Mouse (Mus musculus): ENCODE results near the gene Dnajb9. TPM values are rescaled to one million over a fixed set of nuclear protein-coding genes. Genes with fewer than 3 reads are reported as not detected.

Dnajb9 gene
- 39.0 and 45.3 TPM in 2 replicates for polyA plus RNA-seq (2015; fragmentation: Nextera tagmentation; extraction: Ambion mirVana)

DNA sequence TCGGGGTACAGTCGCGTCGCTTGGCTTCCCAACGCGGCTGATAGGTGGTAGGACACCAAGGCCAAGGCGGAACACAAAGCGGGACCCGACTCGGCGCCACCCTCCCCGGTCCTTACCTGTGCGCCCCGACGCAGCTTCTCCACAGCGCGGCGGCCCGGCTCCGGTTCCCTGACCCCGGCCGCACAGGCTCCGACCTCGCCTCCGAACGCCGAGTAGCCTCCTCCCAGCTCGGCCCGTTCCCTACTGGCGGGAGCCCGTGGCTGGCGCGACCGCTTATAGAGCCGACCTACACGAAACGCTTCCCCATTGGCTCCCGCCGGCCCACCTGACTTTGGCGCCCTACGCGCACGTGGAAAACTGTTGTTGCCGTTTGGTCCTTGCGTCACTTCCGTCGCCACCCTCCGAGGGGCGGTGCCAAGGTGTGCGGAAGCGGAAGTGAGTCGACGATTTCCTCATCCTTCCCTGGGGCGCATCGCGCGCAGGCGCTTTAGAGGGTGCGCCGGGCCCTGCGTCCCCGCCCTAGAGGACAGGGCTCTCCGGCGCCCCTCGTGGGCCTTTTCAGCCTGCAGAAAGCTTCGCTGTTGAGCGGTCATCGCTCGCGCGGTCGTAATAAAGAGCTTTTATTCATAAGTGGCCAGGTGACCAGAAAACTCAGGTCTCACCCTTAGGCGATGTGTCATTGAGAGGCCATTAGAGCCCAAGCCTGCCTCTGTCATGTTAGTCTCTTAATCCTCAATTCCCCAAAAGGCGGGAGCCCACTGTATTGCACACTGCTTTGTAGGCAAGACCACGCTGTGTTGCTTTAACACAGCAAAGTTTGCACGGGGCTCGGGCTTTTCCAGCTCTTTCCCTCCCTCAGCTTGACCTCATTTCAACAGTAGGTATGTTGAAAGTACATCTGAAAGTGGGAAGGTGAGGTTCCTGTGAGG lies at the start of gene Dnajb9:
Gene Dnajb9 (minus strand): TSS at position 503 of the 929 bp plus-strand sequence.
- peak; percentile 98 for ATAC-seq
- TF ChIP-seq CTCF (IDR thresholded peaks at IDR 0.05) (peak; percentile 82), EP300 (IDR thresholded peaks at IDR 0.05) (0 out of 2 replicates have a peak, but pooled peaks have one; percentile 34)

DNA sequence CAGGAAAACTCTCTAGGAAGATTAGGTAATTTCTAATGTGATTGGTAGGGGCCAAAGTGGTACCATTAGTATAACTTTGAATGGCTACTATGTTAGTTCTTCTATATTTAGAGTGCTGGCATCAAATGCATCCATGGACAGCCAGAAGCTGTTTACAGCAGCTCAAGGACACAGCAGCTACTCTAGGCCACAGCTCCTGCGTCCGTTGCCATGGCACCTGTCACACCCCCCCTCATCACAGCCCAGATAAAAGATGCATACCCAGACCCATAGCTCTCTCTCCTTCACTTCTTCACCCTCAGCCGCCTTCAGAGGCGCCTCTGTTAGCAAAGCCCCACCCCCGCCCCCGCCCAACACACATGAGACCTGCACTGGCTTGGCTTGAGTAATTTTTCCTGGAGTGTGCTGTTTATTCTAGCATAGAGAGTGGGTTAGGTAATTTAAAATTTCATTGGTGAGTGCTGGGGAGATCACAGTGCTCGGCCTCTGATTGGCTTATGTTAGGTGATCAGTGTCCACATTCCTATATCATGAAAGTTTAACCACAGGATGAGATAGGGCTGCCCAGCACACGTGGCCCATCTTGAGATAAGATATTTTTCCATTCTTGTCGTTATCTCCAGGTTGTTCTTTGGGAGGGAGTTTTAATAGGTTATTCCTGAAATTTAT lies 38.3 kb upstream of the Dnajb9 start:
- no peak overlapping the region for H3K27ac ChIP-seq (ENCODE audit: low read length)
- no peaks in the 10 kb centered on the region for H3K27me3 ChIP-seq (replicated peaks; ENCODE audit: insufficient read depth, low read length)
- no peak overlapping the region for H3K9ac ChIP-seq (replicated peaks; ENCODE audit: low read depth)
- no peaks in the 10 kb centered on the region for H3K4me1 ChIP-seq (ENCODE audit: insufficient read depth, low read depth, low read length)
- no peak overlapping the region for H3K4me3 ChIP-seq (ENCODE audit: low read depth, low read length)
- no peak overlapping the region for H3K4me2 ChIP-seq (replicated peaks; ENCODE audit: low read depth, low read length)
- DNase-seq (ENCODE audit: low spot score), result no peak
- 54% methylated on average over 9 of the region's 9 CpGs for WGBS
- TF ChIP-seq EP300 (IDR thresholded peaks at IDR 0.05), result no peak
- 0 out of 2 replicates have a peak, but pooled peaks have one; percentile 23 for ATAC-seq
- no peaks in the 10 kb centered on the region for H3K36me3 ChIP-seq (ENCODE audit: insufficient read depth, low read length)
- H3K9me3 ChIP-seq (ENCODE audit: low read length), result no peaks in the 10 kb centered on the region

More for the DNA sequence above, at the start of gene Dnajb9:
- H3K36me3 ChIP-seq (ENCODE audit: insufficient read depth, low read length), result no peaks in the 10 kb centered on the region
- peaks cover 5% of the 10 kb centered on the region; the same call in 1 of the 2 replicates for H3K4me1 ChIP-seq (ENCODE audit: insufficient read depth, low read depth, low read length)
- peak within 1 kb of the TSS; percentile 93 for H3K4me3 ChIP-seq (ENCODE audit: low read depth, low read length)
- peak; percentile 99 for DNase-seq (ENCODE audit: low spot score)
- peak within 1 kb of the TSS; percentile 69 for H3K4me2 ChIP-seq (replicated peaks; ENCODE audit: low read depth, low read length)
- H3K27me3 ChIP-seq (replicated peaks; ENCODE audit: insufficient read depth, low read length), result no peaks in the 10 kb centered on the region
- WGBS, result under 1% methylated on average over 64 of the region's 77 CpGs
- H3K9me3 ChIP-seq (ENCODE audit: low read length), result no peaks in the 10 kb centered on the region
- H3K9ac ChIP-seq (replicated peaks; ENCODE audit: low read depth), result peak within 1 kb of the TSS; percentile 96
- H3K27ac ChIP-seq (ENCODE audit: low read length), result peak within 1 kb of the TSS; percentile 95

DNA sequence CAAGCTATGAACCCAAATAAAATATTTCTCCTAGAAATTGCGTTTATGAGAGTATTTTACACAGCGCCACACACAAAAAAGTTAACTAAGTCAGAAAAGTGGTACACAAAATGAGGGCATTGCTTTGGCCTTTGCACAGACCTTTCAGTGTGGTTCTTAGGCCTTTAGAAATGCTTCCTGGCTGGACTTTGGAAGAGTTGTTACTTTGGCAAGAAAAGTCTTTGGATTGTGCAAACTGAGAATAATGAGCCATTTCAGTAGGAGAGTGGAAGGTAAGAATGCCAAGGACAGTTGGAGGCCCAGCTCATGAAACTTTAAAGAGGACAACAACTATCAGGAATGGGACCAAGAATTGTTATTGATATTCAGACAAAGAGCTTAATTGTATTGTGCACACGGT lies 35.6 kb upstream of the Dnajb9 start:
- Histone ChIP-seq H3K36me3 (ENCODE audit: insufficient read depth, low read length) (no peaks in the 10 kb centered on the region), H3K27ac (ENCODE audit: low read length) (no peak overlapping the region), H3K4me1 (ENCODE audit: insufficient read depth, low read depth, low read length) (no peaks in the 10 kb centered on the region), H3K27me3 (replicated peaks; ENCODE audit: insufficient read depth, low read length) (no peaks in the 10 kb centered on the region), H3K4me2 (replicated peaks; ENCODE audit: low read depth, low read length) (no peak overlapping the region), H3K9ac (replicated peaks; ENCODE audit: low read depth) (no peak overlapping the region), H3K4me3 (ENCODE audit: low read depth, low read length) (no peak overlapping the region), H3K9me3 (ENCODE audit: low read length) (no peaks in the 10 kb centered on the region)
- no peak for TF ChIP-seq EP300 (IDR thresholded peaks at IDR 0.05)
- no peak for TF ChIP-seq CTCF (IDR thresholded peaks at IDR 0.05)
- 85% methylated on average over 3 of the region's 3 CpGs for WGBS
- ATAC-seq (no peak), DNase-seq (ENCODE audit: low spot score) (no peak)

DNA sequence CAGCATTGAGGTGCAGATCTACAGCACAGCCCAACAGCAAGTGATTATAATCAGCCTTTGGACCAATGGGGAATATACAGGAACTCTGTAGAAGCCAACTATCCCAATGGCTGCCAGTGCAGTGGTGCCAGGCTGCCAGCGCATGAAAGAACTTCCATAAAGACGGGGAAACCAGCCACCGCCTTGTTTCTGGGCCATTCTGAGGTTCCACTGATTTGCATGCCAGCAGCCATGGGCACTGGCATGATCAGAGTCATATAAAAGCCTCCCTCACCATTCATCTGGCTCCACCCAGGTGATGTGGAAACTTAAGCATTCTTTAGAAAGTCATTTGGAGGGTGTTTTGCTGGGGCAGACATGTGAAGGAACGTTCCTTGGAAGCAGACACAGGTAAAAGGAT lies 32.3 kb upstream of the Dnajb9 start:
- Histone ChIP-seq H3K27me3 (replicated peaks; ENCODE audit: insufficient read depth, low read length) (no peaks in the 10 kb centered on the region), H3K4me1 (ENCODE audit: insufficient read depth, low read depth, low read length) (no peaks in the 10 kb centered on the region), H3K9me3 (ENCODE audit: low read length) (no peaks in the 10 kb centered on the region), H3K4me2 (replicated peaks; ENCODE audit: low read depth, low read length) (no peak overlapping the region), H3K4me3 (ENCODE audit: low read depth, low read length) (no peak overlapping the region), H3K27ac (ENCODE audit: low read length) (no peak overlapping the region), H3K9ac (replicated peaks; ENCODE audit: low read depth) (no peak overlapping the region), H3K36me3 (ENCODE audit: insufficient read depth, low read length) (no peaks in the 10 kb centered on the region)
- WGBS, result 83% methylated on average over 4 of the region's 4 CpGs
- no peak for ATAC-seq
- DNase-seq (ENCODE audit: low spot score), result no peak
- no peak for TF ChIP-seq CTCF (IDR thresholded peaks at IDR 0.05)

DNA sequence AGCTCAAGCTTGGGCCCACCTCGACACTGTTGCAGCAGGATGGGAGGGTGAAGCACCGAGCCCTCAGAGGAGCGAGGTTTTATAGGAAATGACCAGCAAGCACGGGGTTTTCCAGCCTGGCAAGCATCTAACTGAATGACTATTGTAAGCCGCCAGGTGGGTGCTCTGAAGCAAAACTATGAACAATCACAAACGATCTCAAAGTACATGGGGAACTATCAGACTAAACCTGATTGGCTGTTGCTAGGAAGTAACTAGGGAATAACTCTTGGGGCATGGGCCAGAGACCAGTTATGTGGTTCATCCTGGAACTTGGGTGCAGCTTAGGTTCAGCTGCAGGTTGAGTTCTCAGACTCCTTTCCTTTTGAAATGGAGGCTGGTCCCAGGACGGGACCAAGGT lies 31.0 kb upstream of the Dnajb9 start:
- 68% methylated on average over 7 of the region's 7 CpGs for WGBS

DNA sequence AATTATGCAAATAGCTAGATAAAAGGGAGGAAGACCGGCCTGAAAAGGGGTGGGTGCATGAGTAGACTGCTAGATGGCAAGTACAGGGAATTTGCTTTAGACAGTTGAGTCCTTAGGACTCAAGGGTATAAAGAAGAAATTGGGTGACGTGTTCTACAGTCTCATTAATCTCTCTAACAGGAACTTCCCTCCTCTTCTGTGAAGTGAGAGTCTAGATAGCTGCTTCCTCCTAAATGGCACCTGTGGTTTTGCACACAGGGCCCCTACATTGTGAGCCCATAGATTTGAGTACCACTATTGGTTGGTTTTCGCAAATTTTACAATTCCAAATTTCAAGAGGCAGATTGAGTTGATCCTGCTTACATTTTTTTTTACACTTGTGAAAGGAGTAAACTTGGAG lies 14.5 kb upstream of the Dnajb9 start:
- H3K27me3 ChIP-seq (replicated peaks; ENCODE audit: insufficient read depth, low read length), result no peaks in the 10 kb centered on the region
- 71% methylated on average over 3 of the region's 3 CpGs for WGBS
- H3K9ac ChIP-seq (replicated peaks; ENCODE audit: low read depth), result no peak overlapping the region
- H3K4me3 ChIP-seq (ENCODE audit: low read depth, low read length), result no peak overlapping the region
- no peak overlapping the region for H3K4me2 ChIP-seq (replicated peaks; ENCODE audit: low read depth, low read length)
- H3K9me3 ChIP-seq (ENCODE audit: low read length), result no peaks in the 10 kb centered on the region
- TF ChIP-seq EP300 (IDR thresholded peaks at IDR 0.05), result no peak
- no peak for TF ChIP-seq CTCF (IDR thresholded peaks at IDR 0.05)
- H3K36me3 ChIP-seq (ENCODE audit: insufficient read depth, low read length), result no peaks in the 10 kb centered on the region
- ATAC-seq (no peak), DNase-seq (ENCODE audit: low spot score) (no peak)
- no peak overlapping the region for H3K27ac ChIP-seq (ENCODE audit: low read length)
- no peaks in the 10 kb centered on the region for H3K4me1 ChIP-seq (ENCODE audit: insufficient read depth, low read depth, low read length)

More for the DNA sequence above, 31.0 kb upstream of the Dnajb9 start:
- Histone ChIP-seq H3K4me1 (ENCODE audit: insufficient read depth, low read depth, low read length) (no peaks in the 10 kb centered on the region), H3K36me3 (ENCODE audit: insufficient read depth, low read length) (no peaks in the 10 kb centered on the region), H3K4me2 (replicated peaks; ENCODE audit: low read depth, low read length) (no peak overlapping the region), H3K27me3 (replicated peaks; ENCODE audit: insufficient read depth, low read length) (no peaks in the 10 kb centered on the region), H3K9ac (replicated peaks; ENCODE audit: low read depth) (no peak overlapping the region), H3K27ac (ENCODE audit: low read length) (no peak overlapping the region), H3K9me3 (ENCODE audit: low read length) (no peaks in the 10 kb centered on the region), H3K4me3 (ENCODE audit: low read depth, low read length) (no peak overlapping the region)
- no peak for TF ChIP-seq EP300 (IDR thresholded peaks at IDR 0.05)
- TF ChIP-seq CTCF (IDR thresholded peaks at IDR 0.05), result no peak
- DNase-seq (ENCODE audit: low spot score) (no peak), ATAC-seq (no peak)

Measured in lung, postnatal 0 days (tissue).